Mouse (Mus musculus) layer of hippocampus, postnatal 36 days (tissue): Measurements from ENCODE around the gene Vmn1r202. TPM values are rescaled to one million over a fixed set of nuclear protein-coding genes. Genes with fewer than 3 reads are reported as not detected.
"Not testable (repeated sequence)": the region's sequence is repeated elsewhere in the genome, so short reads cannot be mapped to it uniquely, and the experiment has no call there.

Experiments
- DNase-seq, 2 experiments: peaks; one replicate each; pipeline ENCODE4 v3.0.0; 2022
- total RNA-seq, 2 experiments: library from RNA; stranded (reverse); gene quantifications; 2 replicates each; pipeline ENCODE4 v1.2.3; 2021

Gene Vmn1r202
- total RNA-seq: not detected

GRCm38 (mm10) chr13:22505281-22505680, at the start of gene Vmn1r202:
Gene Vmn1r202, minus strand, starts transcription at chr13:22505381.
- no peak for DNase-seq

DNA sequence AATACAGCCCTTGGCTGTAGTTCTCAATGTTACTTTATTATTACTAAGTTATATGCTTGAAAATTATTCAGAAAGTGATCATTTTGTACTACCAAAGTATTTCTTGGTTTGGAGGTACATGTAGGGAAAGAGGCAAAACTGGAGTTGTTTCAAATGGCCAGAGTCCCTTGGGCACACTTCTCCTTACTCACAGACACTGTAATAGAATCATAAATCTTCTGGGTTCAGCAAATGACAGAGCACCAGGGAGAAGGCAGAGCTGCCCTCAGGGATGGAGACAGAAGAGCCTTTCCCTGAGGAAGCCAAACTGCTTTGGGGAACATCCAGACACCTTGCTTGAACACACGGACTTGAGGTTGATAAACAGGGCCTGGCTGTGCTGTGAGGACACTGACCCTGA, 47.7 kb upstream of the Vmn1r202 start, which contains the start of gene Vmn1r204:
Gene Vmn1r204, plus strand, starts transcription at position 301 of the 400 bp plus-strand sequence.
- DNase-seq: not testable (repeated sequence)

DNA sequence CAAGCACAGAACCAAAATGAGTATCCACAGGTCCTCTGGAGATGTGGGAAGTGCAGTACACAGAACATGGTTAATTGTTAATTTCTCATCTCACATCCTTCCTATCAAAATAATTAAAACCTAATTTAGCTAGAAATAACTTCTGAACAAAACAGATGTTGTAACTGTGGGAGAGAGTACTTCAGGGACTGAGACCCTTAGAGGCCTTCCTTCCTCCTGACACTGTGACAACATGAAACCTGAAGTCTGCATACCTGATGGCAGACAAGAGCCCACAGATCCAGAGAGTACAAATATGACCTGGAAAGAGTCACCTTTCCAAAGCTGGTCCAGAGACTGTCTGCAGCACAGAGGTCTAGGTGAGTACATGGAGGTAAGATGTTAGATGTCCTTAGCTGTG, 12.6 kb upstream of the Vmn1r202 start, which contains the start of gene Vmn1r203:
Gene Vmn1r203, plus strand, starts transcription at position 301 of the 400 bp plus-strand sequence.
- DNase-seq: no peak

DNA sequence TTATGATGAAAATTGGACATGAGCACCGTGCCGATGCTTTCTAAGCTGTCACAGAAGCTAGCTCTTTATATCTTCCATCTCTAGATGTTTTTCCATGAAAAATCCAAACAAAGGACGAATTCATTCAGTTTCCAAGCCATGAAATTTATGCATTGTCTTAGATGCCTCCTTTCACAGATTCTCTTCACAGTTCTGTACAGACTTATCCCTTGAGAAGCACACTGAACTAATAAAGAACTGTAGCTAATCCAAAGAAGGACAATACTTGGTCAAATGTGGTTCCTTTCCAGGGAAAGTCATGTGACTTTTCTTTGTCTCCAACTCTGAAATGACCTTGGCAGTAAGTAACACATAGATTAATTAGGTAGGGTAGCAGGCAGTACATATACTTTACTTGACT, 2.8 kb downstream of the Vmn1r202 start:
- no peak for DNase-seq

- no peak for DNase-seq
Measured at GRCm38 (mm10) chr13:22471623-22472022, 33.6 kb downstream of the Vmn1r202 start, which contains the start of gene Vmn1r201. Gene Vmn1r201, plus strand, starts transcription at chr13:22471923.

- DNase-seq: no peak
Measured at GRCm38 (mm10) chr13:22455145-22455544, 50.0 kb downstream of the Vmn1r202 start.

Other genes with a start within 250 kb of the Vmn1r202 start
- not detected for gene Vmn1r195, start 234.9 kb downstream of the Vmn1r202 start, total RNA-seq
- not detected for gene Vmn1r196, start 215.5 kb downstream of the Vmn1r202 start, total RNA-seq
- not detected for gene Vmn1r197, start 180.8 kb downstream of the Vmn1r202 start, total RNA-seq
- gene Vmn1r198, start 155.0 kb downstream of the Vmn1r202 start, total RNA-seq: not detected
- not detected for gene Vmn1r199, start 125.6 kb downstream of the Vmn1r202 start, total RNA-seq
- not detected for gene Vmn1r200, start 115.0 kb downstream of the Vmn1r202 start, total RNA-seq
- gene Vmn1r201, start 33.5 kb downstream of the Vmn1r202 start, total RNA-seq: not detected
- not detected for gene Vmn1r203, start 12.7 kb upstream of the Vmn1r202 start, total RNA-seq
- not detected for gene Vmn1r204, start 47.8 kb upstream of the Vmn1r202 start, total RNA-seq
- gene Vmn1r205, start 87.6 kb upstream of the Vmn1r202 start, total RNA-seq: not detected
- not detected for gene Vmn1r206, start 118.9 kb upstream of the Vmn1r202 start, total RNA-seq
- under 1 TPM; 0.15 to 0.20 TPM for gene Vmn1r207-ps, start 224.2 kb upstream of the Vmn1r202 start, total RNA-seq